Mouse (Mus musculus) MEL (cell line): Measurements from ENCODE around the gene Ift81. TPM values are rescaled to one million over a fixed set of nuclear protein-coding genes. Genes with fewer than 3 reads are reported as not detected.

Experiments
- DNase-seq: peaks from one replicate; pipeline ENCODE4 v3.0.0; 2011; ENCODE audit warnings: low read depth, low spot score
- H3K27ac ChIP-seq: 2 replicates; pipeline ENCODE4 v1.5.1; 2012; ENCODE audit warnings: low read depth, mild to moderate bottlenecking, control low read depth, low read length, moderate library complexity; ENCODE audit not compliant: control insufficient read depth
- H3K27me3 ChIP-seq, 2 experiments: fragments of 150-350 bp in 1 of 2; sonication (generic) in 1 of 2; 2 replicates each; pipeline ENCODE4 v1.6.1; 2012; ENCODE audit warnings: low read length in 2 of 2, mild to moderate bottlenecking in 2 of 2, improper control_type of control experiment in 1 of 2, moderate library complexity in 1 of 2; ENCODE audit not compliant: insufficient read depth in 2 of 2, control insufficient read depth in 1 of 2
- H3K36me3 ChIP-seq, 2 experiments: 2 replicates each; pipeline ENCODE4 v1.6.1; 2012 to 2014; ENCODE audit warnings: low read length in 2 of 2, improper control_type of control experiment in 1 of 2, inconsistent platforms in 1 of 2, mild to moderate bottlenecking in 1 of 2; ENCODE audit not compliant: insufficient read depth in 2 of 2, control insufficient read depth in 1 of 2
- H3K4me1 ChIP-seq, 2 experiments: fragments of 150-350 bp in 1 of 2; sonication (generic) in 1 of 2; 2 replicates each; pipeline ENCODE4 v1.6.1; 2012; ENCODE audit warnings: low read length in 2 of 2, improper control_type of control experiment in 1 of 2, mild to moderate bottlenecking in 1 of 2; ENCODE audit not compliant: insufficient read depth in 2 of 2, control insufficient read depth in 1 of 2
- H3K4me3 ChIP-seq, 2 experiments: fragments of 150-350 bp in 1 of 2; sonication (generic) in 1 of 2; 2 replicates each; pipeline ENCODE4 v1.5.1; 2012; ENCODE audit warnings: low read depth in 2 of 2, low read length in 2 of 2, mild to moderate bottlenecking in 2 of 2, moderate library complexity in 2 of 2, control low read depth in 1 of 2, improper control_type of control experiment in 1 of 2; ENCODE audit not compliant: control insufficient read depth in 1 of 2, insufficient read depth in 1 of 2
- H3K79me2 ChIP-seq: 2 replicates; pipeline ENCODE4 v1.6.1; 2012; ENCODE audit warnings: mild to moderate bottlenecking, low read length, moderate library complexity; ENCODE audit not compliant: control insufficient read depth, poor library complexity, insufficient read depth
- H3K9ac ChIP-seq: 2 replicates; pipeline ENCODE4 v1.6.1; 2012; ENCODE audit warnings: low read depth, mild to moderate bottlenecking, control low read depth, low read length, moderate library complexity; ENCODE audit not compliant: control insufficient read depth, poor library complexity, severe bottlenecking
- H3K9me3 ChIP-seq: fragments of 150-350 bp; sonication (generic); replicated peaks from 2 replicates; pipeline ENCODE4 v1.6.1; 2012; ENCODE audit warnings: mild to moderate bottlenecking, low read length, improper control_type of control experiment, moderate library complexity; ENCODE audit not compliant: insufficient read depth
- BHLHE40 ChIP-seq: IDR thresholded peaks from 2 replicates; pipeline ENCODE4 v1.6.1; 2012; ENCODE audit warnings: low read depth, mild to moderate bottlenecking, inconsistent platforms, low read length, improper control_type of control experiment, borderline replicate concordance
- CTCF ChIP-seq, 3 experiments: IDR thresholded peaks in 2 of 3; conservative IDR thresholded peaks in 1 of 3; 2 replicates each; pipeline ENCODE4 v1.5.1; 2011 to 2012; ENCODE audit warnings: low read length in 3 of 3, low read depth in 2 of 3, mild to moderate bottlenecking in 2 of 3, improper control_type of control experiment in 1 of 3, inconsistent platforms in 1 of 3, mixed read lengths in 1 of 3, moderate library complexity in 1 of 3; ENCODE audit not compliant: control insufficient read depth in 1 of 3, insufficient read depth in 1 of 3, poor library complexity in 1 of 3, severe bottlenecking in 1 of 3
- EP300 ChIP-seq, 2 experiments: IDR thresholded peaks; 2 replicates each; pipeline ENCODE4 v1.6.1; 2011; ENCODE audit warnings: improper control_type of control experiment in 2 of 2, low read length in 2 of 2, low read depth in 1 of 2, mild to moderate bottlenecking in 1 of 2
- ETS1 ChIP-seq: IDR thresholded peaks from 2 replicates; pipeline ENCODE4 v1.6.1; 2012; ENCODE audit warnings: low read depth, mild to moderate bottlenecking, inconsistent platforms, low read length, improper control_type of control experiment, moderate library complexity
- GABPA ChIP-seq: IDR thresholded peaks from 2 replicates; pipeline ENCODE4 v1.6.1; 2012; ENCODE audit warnings: low read depth, mild to moderate bottlenecking, inconsistent platforms, low read length, improper control_type of control experiment, moderate library complexity
- GATA1 ChIP-seq: IDR thresholded peaks from 2 replicates; pipeline ENCODE4 v1.6.1; 2011; ENCODE audit warnings: low read depth, low read length, improper control_type of control experiment
- HCFC1 ChIP-seq: IDR thresholded peaks from 2 replicates; pipeline ENCODE4 v1.6.1; 2012; ENCODE audit warnings: low read depth, mild to moderate bottlenecking, inconsistent platforms, low read length, improper control_type of control experiment, moderate library complexity
- KAT2A ChIP-seq: conservative IDR thresholded peaks from 2 replicates; pipeline ENCODE4 v1.6.1; 2012; ENCODE audit warnings: low read depth, low read length, improper control_type of control experiment, inconsistent platforms
- MXI1 ChIP-seq: IDR thresholded peaks from 2 replicates; pipeline ENCODE4 v1.6.1; 2011; ENCODE audit warnings: mild to moderate bottlenecking, low read depth, low read length, improper control_type of control experiment
- NELFE ChIP-seq: IDR thresholded peaks from 2 replicates; pipeline ENCODE4 v1.6.1; 2011; ENCODE audit warnings: low read depth, low read length, improper control_type of control experiment
- POLR2AphosphoS5 ChIP-seq: IDR thresholded peaks from 2 replicates; pipeline ENCODE4 v1.6.1; 2012; ENCODE audit warnings: low read depth, borderline replicate concordance, mild to moderate bottlenecking, inconsistent platforms, low read length, moderate library complexity, mixed read lengths
- RAD21 ChIP-seq: IDR thresholded peaks from 2 replicates; pipeline ENCODE4 v1.6.1; 2011; ENCODE audit warnings: mild to moderate bottlenecking, low read depth, low read length, improper control_type of control experiment
- RCOR1 ChIP-seq: IDR thresholded peaks from 2 replicates; pipeline ENCODE4 v1.6.1; 2012; ENCODE audit warnings: low read depth, mild to moderate bottlenecking, inconsistent platforms, low read length, improper control_type of control experiment
- SMC3 ChIP-seq: IDR thresholded peaks from 2 replicates; pipeline ENCODE4 v1.6.1; 2011; ENCODE audit warnings: low read depth, low read length, improper control_type of control experiment
- TCF12 ChIP-seq: IDR thresholded peaks from 2 replicates; pipeline ENCODE4 v1.6.1; 2014; ENCODE audit warnings: low read depth, mild to moderate bottlenecking, inconsistent platforms, low read length, improper control_type of control experiment, moderate library complexity
- UBTF ChIP-seq: IDR thresholded peaks from 2 replicates; pipeline ENCODE4 v1.6.1; 2012; ENCODE audit warnings: low read depth, mild to moderate bottlenecking, inconsistent platforms, low read length, improper control_type of control experiment, moderate library complexity, borderline replicate concordance; ENCODE audit not compliant: insufficient read depth
- USF1 ChIP-seq: IDR thresholded peaks from 2 replicates; pipeline ENCODE4 v1.6.1; 2014; ENCODE audit warnings: low read depth, mild to moderate bottlenecking, inconsistent platforms, low read length, improper control_type of control experiment, moderate library complexity
- ZC3H11A ChIP-seq: IDR thresholded peaks from 2 replicates; pipeline ENCODE4 v1.6.1; 2012; ENCODE audit warnings: low read depth, mild to moderate bottlenecking, inconsistent platforms, low read length, improper control_type of control experiment
- ZKSCAN1 ChIP-seq: IDR thresholded peaks from 2 replicates; pipeline ENCODE4 v1.6.1; 2012; ENCODE audit warnings: low read depth, mild to moderate bottlenecking, inconsistent platforms, low read length, improper control_type of control experiment, moderate library complexity
- ZNF384 ChIP-seq: IDR thresholded peaks from 2 replicates; pipeline ENCODE4 v1.6.1; 2012; ENCODE audit warnings: low read depth, mild to moderate bottlenecking, inconsistent platforms, low read length, improper control_type of control experiment
- polyA plus RNA-seq, 2 experiments: library from polyadenylated mRNA; stranded (reverse) in 1 of 2; unstranded in 1 of 2; fragments of >175 nt in 1 of 2; fragments of >200 nt in 1 of 2; gene quantifications; 2 replicates each; pipeline versions ENCODE4 v1.2.1 to v1.2.4; 2012; ENCODE audit warnings: low replicate concordance in 2 of 2, low read depth in 1 of 2; ENCODE audit not compliant: insufficient read length in 2 of 2, insufficient read depth in 1 of 2, missing spikeins in 1 of 2
- total RNA-seq: library from RNA; depleted of rRNA; stranded (reverse); fragments of 300-350 nt; gene quantifications from 2 replicates; pipeline ENCODE4 v1.2.3, GENCODE M21; 2012

Ift81 gene
- total and polyA plus RNA-seq, 3 experiments: 1.5 to 1.9 TPM; not detected in 1

DNA sequence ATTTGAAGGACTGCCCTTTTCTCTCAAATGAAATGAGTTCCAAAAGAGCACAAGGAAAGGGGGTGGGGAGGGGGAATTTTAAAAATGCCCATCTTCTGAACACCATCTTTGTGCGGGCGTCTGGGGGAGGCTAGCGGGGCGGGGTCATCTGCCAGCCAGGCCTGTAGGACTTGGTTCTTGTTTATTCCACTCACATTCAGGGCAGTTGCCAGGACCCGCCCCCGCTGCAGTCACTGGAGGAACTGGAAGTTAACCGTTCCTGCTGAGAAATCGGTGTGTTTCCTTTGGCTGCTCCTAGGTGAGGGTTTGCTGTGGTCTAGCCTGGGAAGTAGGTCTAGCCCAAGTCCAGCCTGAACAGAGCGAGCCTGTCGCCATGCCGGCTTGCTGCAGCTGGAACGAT lies 29.4 kb upstream of the Ift81 start, which contains the start of gene P2rx7:
Gene P2rx7, plus strand, starts transcription at position 211 of the 400 bp plus-strand sequence.
- Histone ChIP-seq H3K27ac (peak within 1 kb of the TSS; percentile 64), H3K9me3 (no peaks in the 10 kb centered on the region), H3K4me3 (peak within 1 kb of the TSS; percentile 46 to 70), H3K4me1 (peaks cover 15 to 39% of the 10 kb centered on the region in 2 experiments), H3K79me2 (peaks cover 7% of the 10 kb centered on the region), H3K27me3 (no peaks in the 10 kb centered on the region), H3K9ac (peak within 1 kb of the TSS; percentile 47), H3K36me3 (peaks cover 0 to 31% of the 10 kb centered on the region in 2 experiments; a peak in 2 of 4 replicates)
- DNase-seq: peak; percentile 78
- TF ChIP-seq KAT2A (no peak), UBTF (no peak), BHLHE40 (no peak), GABPA (no peak), ZKSCAN1 (no peak), RAD21 (no peak), RCOR1 (no peak), ETS1 (no peak), SMC3 (no peak), POLR2AphosphoS5 (no peak), ZNF384 (no peak), USF1 (no peak), EP300 (IDR thresholded peaks at IDR 0.05; ENCODE audit: low read depth in 1 of 2, low read length in 2 of 2) (no peak), NELFE (no peak), MXI1 (no peak), TCF12 (no peak), HCFC1 (no peak), GATA1 (no peak)

- Histone ChIP-seq H3K9me3 (no peaks in the 10 kb centered on the region), H3K79me2 (no peaks in the 10 kb centered on the region), H3K36me3 (peaks cover 0 to 16% of the 10 kb centered on the region in 2 experiments; a peak in 2 of 4 replicates), H3K9ac (no peak overlapping the region), H3K4me1 (peaks cover 18 to 22% of the 10 kb centered on the region in 2 experiments), H3K27ac (no peak overlapping the region), H3K27me3 (no peaks in the 10 kb centered on the region), H3K4me3 (no peak overlapping the region)
- peak; percentile 61 for DNase-seq
- TF ChIP-seq ZC3H11A (peak; percentile 62), SMC3 (peak; percentile 70), CTCF (IDR thresholded peaks at IDR 0.05 in 2 of 3, conservative IDR thresholded peaks at IDR 0.05 in 1 of 3; ENCODE audit: control insufficient read depth in 1 of 3, insufficient read depth in 1 of 3, low read depth in 2 of 3, low read length in 3 of 3, poor library complexity in 1 of 3, severe bottlenecking in 1 of 3) (peak; percentile 24 to 60 (median 54); a peak in 5 of 6 replicates), RAD21 (peak; percentile 59), UBTF (no peak)
These were observed 25.7 kb upstream of the Ift81 start for GRCm38 (mm10) chr5:122639986-122640385.
